Mouse (Mus musculus): ENCODE measurements around the gene Cd151. TPM values are rescaled to one million over a fixed set of nuclear protein-coding genes. Genes with fewer than 3 reads are reported as not detected.
A peak's percentile ranks its signal among the peaks of the same experiment; 100 is the strongest.

The Cd151 gene
- polyA plus RNA-seq, 1 experiment from 2014 or later: 44.3 TPM

GRCm38 (mm10) chr7:141459301-141459711, 7.9 kb upstream of the Cd151 start:
- Histone ChIP-seq H3K27ac (ENCODE audit: low read depth, low read length) (no peak overlapping the region), H3K9ac (ENCODE audit: low read length) (no peak overlapping the region), H3K9me3 (ENCODE audit: control insufficient read depth, low read length) (no peaks in the 10 kb centered on the region), H3K36me3 (ENCODE audit: control insufficient read depth, insufficient read depth, low read length) (no peaks in the 10 kb centered on the region), H3K4me1 (ENCODE audit: control insufficient read depth, insufficient read depth, low read length) (peaks cover 11% of the 10 kb centered on the region), H3K4me3 (ENCODE audit: low read depth, low read length) (no peak overlapping the region), H3K4me2 (ENCODE audit: low read depth) (no peak overlapping the region), H3K27me3 (ENCODE audit: control insufficient read depth, insufficient read depth, low read length) (peaks cover 46% of the 10 kb centered on the region)
- DNase-seq (ENCODE audit: low spot score): no peak
- ATAC-seq (ENCODE audit: insufficient read depth, low FRiP score, low TSS enrichment): no peak
- WGBS: 91% methylated on average over 17 of the region's 17 CpGs

GRCm38 (mm10) chr7:141460001-141460390, 7.2 kb upstream of the Cd151 start:
- Histone ChIP-seq H3K4me3 (ENCODE audit: low read depth, low read length) (no peak overlapping the region), H3K36me3 (ENCODE audit: control insufficient read depth, insufficient read depth, low read length) (no peaks in the 10 kb centered on the region), H3K4me1 (ENCODE audit: control insufficient read depth, insufficient read depth, low read length) (peaks cover 11% of the 10 kb centered on the region), H3K27me3 (ENCODE audit: control insufficient read depth, insufficient read depth, low read length) (peaks cover 53% of the 10 kb centered on the region), H3K4me2 (ENCODE audit: low read depth) (no peak overlapping the region), H3K9ac (ENCODE audit: low read length) (no peak overlapping the region), H3K27ac (ENCODE audit: low read depth, low read length) (no peak overlapping the region), H3K9me3 (ENCODE audit: control insufficient read depth, low read length) (no peaks in the 10 kb centered on the region)
- ATAC-seq (ENCODE audit: insufficient read depth, low FRiP score, low TSS enrichment) (no peak), DNase-seq (ENCODE audit: low spot score) (no peak)
- 82% methylated on average over 5 of the region's 5 CpGs for WGBS

DNA sequence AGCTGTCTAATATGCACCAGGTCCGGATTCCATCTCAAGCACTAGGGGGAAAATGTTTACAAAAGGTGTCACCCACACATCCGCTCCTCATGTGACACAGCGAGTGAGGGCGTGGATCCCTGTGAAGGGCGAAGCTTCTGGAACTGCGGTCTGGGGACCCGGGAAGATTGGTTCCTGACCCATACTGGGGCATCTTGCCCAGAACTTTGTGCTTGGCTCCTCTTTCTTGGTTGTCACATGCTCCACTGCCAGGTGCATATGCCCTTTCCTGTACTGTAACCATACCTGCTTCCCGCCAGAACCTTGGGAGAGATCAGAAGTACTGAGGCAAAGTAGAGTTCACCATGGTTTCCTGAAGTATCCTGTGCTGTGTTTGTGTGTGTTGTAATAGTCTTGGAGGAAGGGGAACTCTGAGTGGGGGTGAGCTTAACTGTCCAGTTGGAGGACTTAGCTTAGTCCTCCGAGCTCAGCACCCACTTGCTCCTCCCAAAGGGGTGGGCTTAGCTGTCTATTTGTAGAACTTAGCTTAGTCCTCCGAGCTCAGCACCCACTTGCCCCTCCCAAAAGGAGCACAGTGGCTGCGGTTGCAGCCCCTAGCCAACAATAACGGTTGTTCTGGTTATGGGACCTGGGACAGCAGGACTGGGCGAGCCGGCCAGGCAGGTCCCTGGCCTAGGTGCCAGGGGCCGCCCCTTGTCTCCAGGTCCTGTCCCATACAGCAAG, 6.6 kb upstream of the Cd151 start, which contains the start of gene Cracr2b:
Gene Cracr2b (plus strand): TSS at position 704 of the 723 bp plus-strand sequence.
- Histone ChIP-seq H3K4me3 (ENCODE audit: low read depth, low read length) (peak within 1 kb of the TSS; percentile 27), H3K4me1 (ENCODE audit: control insufficient read depth, insufficient read depth, low read length) (peaks cover 11% of the 10 kb centered on the region), H3K9ac (ENCODE audit: low read length) (peak within 1 kb of the TSS; percentile 32; the same call in 1 of the 2 replicates), H3K27me3 (ENCODE audit: control insufficient read depth, insufficient read depth, low read length) (peaks cover 59% of the 10 kb centered on the region), H3K27ac (ENCODE audit: low read depth, low read length) (no peak within 1 kb of the TSS), H3K4me2 (ENCODE audit: low read depth) (peak within 1 kb of the TSS; percentile 46), H3K9me3 (ENCODE audit: control insufficient read depth, low read length) (no peaks in the 10 kb centered on the region), H3K36me3 (ENCODE audit: control insufficient read depth, insufficient read depth, low read length) (no peaks in the 10 kb centered on the region)
- DNase-seq (ENCODE audit: low spot score): no peak
- 72% methylated on average over 15 of the region's 15 CpGs for WGBS
- ATAC-seq (ENCODE audit: insufficient read depth, low FRiP score, low TSS enrichment): no peak

- Histone ChIP-seq H3K27me3 (ENCODE audit: control insufficient read depth, insufficient read depth, low read length) (peaks cover 69% of the 10 kb centered on the region), H3K4me3 (ENCODE audit: low read depth, low read length) (peak overlapping the region; percentile 27), H3K4me2 (ENCODE audit: low read depth) (peak overlapping the region; percentile 46), H3K9ac (ENCODE audit: low read length) (peak overlapping the region; percentile 32; the same call in 1 of the 2 replicates), H3K36me3 (ENCODE audit: control insufficient read depth, insufficient read depth, low read length) (no peaks in the 10 kb centered on the region), H3K4me1 (ENCODE audit: control insufficient read depth, insufficient read depth, low read length) (0 out of 2 replicates have a peak, but pooled peaks cover 5% of the 10 kb centered on the region), H3K27ac (ENCODE audit: low read depth, low read length) (no peak overlapping the region), H3K9me3 (ENCODE audit: control insufficient read depth, low read length) (no peaks in the 10 kb centered on the region)
- DNase-seq (ENCODE audit: low spot score) (no peak), ATAC-seq (ENCODE audit: insufficient read depth, low FRiP score, low TSS enrichment) (no peak)
- 2% methylated on average over 59 of the region's 59 CpGs for WGBS
Observed at GRCm38 (mm10) chr7:141461521-141462332, 5.5 kb upstream of the Cd151 start.

DNA sequence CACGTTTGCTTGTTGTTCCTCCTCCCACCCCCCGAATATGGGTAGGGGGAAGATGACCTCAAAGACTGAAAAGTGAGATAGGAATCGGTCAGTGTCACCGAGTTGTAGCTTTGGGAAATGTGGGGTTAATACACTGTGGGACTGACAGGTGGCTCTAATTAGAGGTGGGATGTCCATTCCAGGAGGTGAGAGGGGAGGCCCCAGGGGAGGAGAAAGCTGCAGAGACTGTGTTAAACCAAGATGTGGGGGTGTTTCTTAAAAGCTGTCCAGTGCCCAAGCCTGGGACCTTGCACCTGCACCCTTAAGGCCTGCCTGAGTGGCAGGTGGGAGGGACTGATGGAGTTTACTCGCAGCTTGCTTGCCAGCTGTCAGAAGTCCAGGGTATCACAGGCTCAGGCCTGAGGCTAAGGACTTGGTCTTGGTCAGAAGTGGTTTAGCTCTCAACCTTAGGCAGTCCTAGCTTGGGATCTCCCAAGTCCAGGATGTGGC, 4.8 kb upstream of the Cd151 start:
- Histone ChIP-seq H3K4me3 (ENCODE audit: low read depth, low read length) (no peak overlapping the region), H3K4me1 (ENCODE audit: control insufficient read depth, insufficient read depth, low read length) (0 out of 2 replicates have a peak, but pooled peaks cover 9% of the 10 kb centered on the region), H3K4me2 (ENCODE audit: low read depth) (no peak overlapping the region; the same call in 1 of the 2 replicates), H3K36me3 (ENCODE audit: control insufficient read depth, insufficient read depth, low read length) (no peaks in the 10 kb centered on the region), H3K27me3 (ENCODE audit: control insufficient read depth, insufficient read depth, low read length) (peaks cover 71% of the 10 kb centered on the region), H3K27ac (ENCODE audit: low read depth, low read length) (no peak overlapping the region), H3K9me3 (ENCODE audit: control insufficient read depth, low read length) (no peaks in the 10 kb centered on the region), H3K9ac (ENCODE audit: low read length) (no peak overlapping the region)
- ATAC-seq (ENCODE audit: insufficient read depth, low FRiP score, low TSS enrichment) (no peak), DNase-seq (ENCODE audit: low spot score) (no peak)
- WGBS: 19% methylated on average over 5 of the region's 5 CpGs

DNA sequence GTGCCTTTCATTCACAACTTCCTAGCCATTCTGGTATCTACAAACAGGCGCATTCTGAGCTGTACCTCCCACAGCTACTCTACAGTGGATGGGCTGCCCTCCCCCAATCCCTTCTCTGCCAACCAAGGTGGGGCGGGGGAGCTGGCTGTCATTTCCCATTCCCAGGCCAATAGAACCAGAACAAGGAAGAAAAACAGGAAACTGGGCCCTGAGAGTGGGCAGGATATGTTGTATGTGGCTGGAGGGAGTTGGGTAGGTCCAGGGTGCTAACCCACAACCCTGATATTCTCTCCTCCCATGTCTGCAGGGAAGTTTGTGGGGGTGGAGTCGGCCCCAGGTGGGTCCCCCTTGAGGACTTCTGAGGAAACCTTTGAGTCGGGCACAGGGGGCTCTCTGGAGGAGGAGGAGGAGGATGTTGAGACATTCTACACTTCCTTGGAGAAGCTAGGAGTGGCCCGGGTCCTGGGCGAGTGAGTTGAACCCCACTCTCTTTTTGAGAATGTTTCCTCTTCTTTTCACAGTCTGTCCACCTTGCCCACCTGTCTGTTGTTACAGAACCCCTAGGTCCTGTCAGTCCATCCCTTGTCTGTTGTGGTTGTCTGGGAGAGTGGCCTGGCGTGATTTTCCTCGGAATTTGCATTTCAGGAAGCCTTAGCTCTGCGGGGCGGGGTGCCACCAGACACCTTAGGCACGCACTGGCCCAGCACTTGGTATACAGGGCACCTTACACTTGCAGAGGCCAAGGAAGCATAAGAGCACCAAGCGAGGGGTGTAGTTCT, 3.2 kb upstream of the Cd151 start:
- Histone ChIP-seq H3K4me1 (ENCODE audit: control insufficient read depth, insufficient read depth, low read length) (peaks cover 16% of the 10 kb centered on the region), H3K27me3 (ENCODE audit: control insufficient read depth, insufficient read depth, low read length) (peaks cover 71% of the 10 kb centered on the region), H3K27ac (ENCODE audit: low read depth, low read length) (no peak overlapping the region), H3K9me3 (ENCODE audit: control insufficient read depth, low read length) (no peaks in the 10 kb centered on the region), H3K36me3 (ENCODE audit: control insufficient read depth, insufficient read depth, low read length) (no peaks in the 10 kb centered on the region), H3K4me3 (ENCODE audit: low read depth, low read length) (no peak overlapping the region), H3K4me2 (ENCODE audit: low read depth) (no peak overlapping the region), H3K9ac (ENCODE audit: low read length) (no peak overlapping the region)
- WGBS: 25% methylated on average over 12 of the region's 12 CpGs
- ATAC-seq (ENCODE audit: insufficient read depth, low FRiP score, low TSS enrichment) (no peak), DNase-seq (ENCODE audit: low spot score) (no peak)

GRCm38 (mm10) chr7:141464603-141465201, 2.5 kb upstream of the Cd151 start:
- H3K9me3 ChIP-seq (ENCODE audit: control insufficient read depth, low read length): no peaks in the 10 kb centered on the region
- peak overlapping the region; percentile 1 for H3K4me2 ChIP-seq (ENCODE audit: low read depth)
- peaks cover 1% of the 10 kb centered on the region; the same call in 1 of the 2 replicates for H3K36me3 ChIP-seq (ENCODE audit: control insufficient read depth, insufficient read depth, low read length)
- no peak overlapping the region for H3K27ac ChIP-seq (ENCODE audit: low read depth, low read length)
- DNase-seq (ENCODE audit: low spot score) (no peak), ATAC-seq (ENCODE audit: insufficient read depth, low FRiP score, low TSS enrichment) (no peak)
- WGBS: 3% methylated on average over 38 of the region's 38 CpGs
- peaks cover 68% of the 10 kb centered on the region for H3K27me3 ChIP-seq (ENCODE audit: control insufficient read depth, insufficient read depth, low read length)
- no peak overlapping the region for H3K9ac ChIP-seq (ENCODE audit: low read length)
- H3K4me3 ChIP-seq (ENCODE audit: low read depth, low read length): 0 out of 2 replicates have a peak overlapping the region, but pooled peaks have one; percentile 10
- H3K4me1 ChIP-seq (ENCODE audit: control insufficient read depth, insufficient read depth, low read length): peaks cover 23% of the 10 kb centered on the region
